Mouse (Mus musculus) megakaryocyte-erythroid progenitor cell, adult 5-6 weeks (primary cell): Measurements from ENCODE around the gene Lipo4. TPM values are rescaled to one million over a fixed set of nuclear protein-coding genes. Genes with fewer than 3 reads are reported as not detected.
"Not testable (repeated sequence)": the region's sequence is repeated elsewhere in the genome, so short reads cannot be mapped to it uniquely, and the experiment has no call there.

ENCODE experiments used
- ATAC-seq: replicated peaks from 2 replicates; pipeline ENCODE4 v1.8.0; 2016; ENCODE audit warnings: mild to moderate bottlenecking, inconsistent platforms; ENCODE audit not compliant: severe bottlenecking, poor library complexity, low FRiP score, low TSS enrichment
- total RNA-seq, 2 experiments: library from RNA; stranded (forward) in 1 of 2; stranded (reverse) in 1 of 2; fragments of 200-1000, 215-1000 nt in 1 of 2; fragments of >200 nt in 1 of 2; fragmentation: Nextera tagmentation in 1 of 2; gene quantifications; 2 replicates each; pipeline ENCODE4 v1.2.3; 2014 to 2017

Lipo4 gene
- not detected in 2 replicates for total RNA-seq (2014; fragmentation: Nextera tagmentation)
- not detected in 2 replicates for total RNA-seq (2017)

- no peak for ATAC-seq
Measured at GRCm38 (mm10) chr19:33517680-33518079, at the start of gene Lipo4. TSS of gene Lipo4 (minus strand) at chr19:33517780.

- not testable (repeated sequence) for ATAC-seq
Measured at GRCm38 (mm10) chr19:33456426-33456825, 61.2 kb downstream of the Lipo4 start.

DNA sequence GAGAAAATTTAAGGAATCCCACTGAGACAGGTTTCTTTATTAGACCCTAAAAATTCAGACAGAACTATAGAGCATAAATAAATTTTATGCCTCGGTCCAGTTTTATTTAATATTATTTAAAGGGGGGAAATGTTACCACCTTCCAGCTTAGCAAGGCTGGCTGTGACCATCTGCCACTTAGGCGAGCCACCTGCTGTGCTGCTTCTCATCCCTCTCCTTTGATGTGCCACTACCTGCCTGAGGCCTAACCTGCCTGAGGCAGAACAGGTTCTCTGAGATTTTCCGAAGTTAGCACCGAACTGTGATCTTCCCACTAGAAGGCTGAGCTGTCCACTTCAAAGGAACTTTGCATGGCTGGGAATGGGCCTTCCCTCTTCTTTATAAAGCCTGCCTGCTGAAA lies 63.9 kb downstream of the Lipo4 start:
- no peak for ATAC-seq

Other genes starting within 250 kb of the Lipo4 start
- 1.8 TPM in 1 of 2 replicates, not detected in the other for gene Rnls, start 125.5 kb downstream of the Lipo4 start, total RNA-seq (2014; fragmentation: Nextera tagmentation)
- not detected in 2 replicates for gene Rnls, start 125.5 kb downstream of the Lipo4 start, total RNA-seq (2017)
- not detected in 2 replicates for gene Gm8978, start 107.5 kb upstream of the Lipo4 start, total RNA-seq (2014; fragmentation: Nextera tagmentation)
- gene Gm8978, start 107.5 kb upstream of the Lipo4 start, total RNA-seq (2017), result not detected in 2 replicates
- not detected in 2 replicates for gene Lipo2, start 233.6 kb upstream of the Lipo4 start, total RNA-seq (2014; fragmentation: Nextera tagmentation)
- gene Lipo2, start 233.6 kb upstream of the Lipo4 start, total RNA-seq (2017), result not detected in 2 replicates
- gene Lipo3, start 244.2 kb upstream of the Lipo4 start, total RNA-seq (2014; fragmentation: Nextera tagmentation), result 3.8 and 6.8 TPM in 2 replicates
- 6.6 and 10.4 TPM in 2 replicates for gene Lipo3, start 244.2 kb upstream of the Lipo4 start, total RNA-seq (2017)